Mouse (Mus musculus) urinary bladder, postnatal 4 days (tissue): Measurements from ENCODE around the gene Tgfbr2.
A peak's percentile ranks its signal among the peaks of the same experiment; 100 is the strongest.
"Not testable (repeated sequence)": the region's sequence is repeated elsewhere in the genome, so short reads cannot be mapped to it uniquely, and the experiment has no call there.

Source experiments
- DNase-seq, 2 experiments: peaks; one replicate each; pipeline ENCODE4 v3.0.0; 2021 to 2022; ENCODE audit warnings: low spot score in 2 of 2

Gene Tgfbr2

DNA sequence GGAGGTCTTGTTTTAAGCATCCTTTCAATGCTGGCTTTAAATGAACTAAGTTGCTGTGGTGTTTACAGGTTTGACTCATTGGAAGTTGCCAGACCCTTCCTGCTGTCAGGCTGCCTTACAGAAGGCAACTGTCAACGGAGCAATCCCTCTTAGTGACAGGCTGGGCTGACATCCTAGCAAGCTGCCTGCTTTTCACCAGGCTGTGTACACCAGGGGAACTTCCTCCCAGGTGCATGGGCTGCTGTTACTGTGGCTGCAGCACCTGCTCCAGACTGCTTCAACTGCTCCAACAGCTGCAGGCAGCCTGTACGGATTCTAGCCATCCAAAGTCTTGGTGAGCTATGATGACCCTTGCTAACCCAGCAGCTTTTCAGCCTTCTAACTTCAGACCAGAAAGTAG lies 98.2 kb downstream of the Tgfbr2 start:
- no peak for DNase-seq

DNA sequence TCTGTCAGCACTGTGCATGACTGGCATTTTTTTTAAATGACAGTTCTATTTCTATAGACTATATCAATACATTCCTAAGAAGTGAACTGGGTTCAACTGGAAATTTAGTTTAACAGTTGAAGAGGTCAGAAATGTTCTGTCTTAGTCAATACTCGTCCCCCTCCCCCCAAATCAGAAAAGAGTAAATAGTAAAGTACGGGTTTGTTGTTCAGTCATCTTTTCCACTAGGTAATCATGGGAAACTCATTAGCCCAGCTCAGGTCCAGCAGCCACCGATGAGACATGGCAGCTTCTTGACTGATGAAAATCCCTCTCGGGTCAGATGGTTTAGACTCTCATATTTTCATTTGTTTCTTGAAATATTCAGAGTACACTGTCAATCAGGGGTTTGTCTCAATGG lies 99.0 kb downstream of the Tgfbr2 start:
- no peak for DNase-seq

DNA sequence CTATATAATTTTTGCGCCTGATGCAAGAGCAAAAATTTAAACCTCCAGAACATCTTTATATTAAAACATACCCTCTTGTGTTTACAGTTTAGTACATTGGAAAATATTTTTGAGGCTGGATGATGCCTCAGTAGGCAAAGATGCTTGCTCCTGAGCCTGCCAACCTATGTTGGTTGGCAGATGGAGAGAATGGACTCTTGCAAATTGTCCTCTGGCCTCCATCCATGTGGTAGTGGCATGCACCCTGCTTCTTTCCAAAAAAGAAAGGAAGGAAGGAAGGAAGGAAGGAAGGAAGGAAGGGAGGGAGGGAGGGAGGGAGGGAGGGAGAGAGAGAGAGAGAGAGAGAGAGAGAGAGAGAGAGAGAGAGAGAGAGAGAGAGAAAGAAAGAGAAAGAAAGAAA lies 103.6 kb downstream of the Tgfbr2 start:
- not testable (repeated sequence) for DNase-seq

DNA sequence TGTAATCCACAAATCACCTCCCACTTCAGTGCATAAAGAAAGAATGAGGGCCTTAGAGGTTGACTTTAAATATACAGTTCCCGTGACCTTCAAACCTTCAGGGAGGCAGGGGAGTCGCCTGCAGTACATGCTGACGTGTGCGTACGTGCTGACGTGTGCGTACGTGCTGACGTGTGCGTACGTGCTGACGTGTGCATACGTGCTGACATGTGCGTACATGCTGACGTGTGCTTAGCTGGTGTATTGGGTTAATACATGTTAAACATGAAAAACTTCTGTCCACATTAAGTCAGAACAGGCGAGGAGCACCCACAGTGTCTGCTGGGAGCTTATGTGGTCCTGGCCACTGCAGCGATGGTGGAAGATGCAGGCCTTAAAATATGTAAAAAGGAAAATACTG lies 110.4 kb downstream of the Tgfbr2 start:
- DNase-seq, result no peak

DNA sequence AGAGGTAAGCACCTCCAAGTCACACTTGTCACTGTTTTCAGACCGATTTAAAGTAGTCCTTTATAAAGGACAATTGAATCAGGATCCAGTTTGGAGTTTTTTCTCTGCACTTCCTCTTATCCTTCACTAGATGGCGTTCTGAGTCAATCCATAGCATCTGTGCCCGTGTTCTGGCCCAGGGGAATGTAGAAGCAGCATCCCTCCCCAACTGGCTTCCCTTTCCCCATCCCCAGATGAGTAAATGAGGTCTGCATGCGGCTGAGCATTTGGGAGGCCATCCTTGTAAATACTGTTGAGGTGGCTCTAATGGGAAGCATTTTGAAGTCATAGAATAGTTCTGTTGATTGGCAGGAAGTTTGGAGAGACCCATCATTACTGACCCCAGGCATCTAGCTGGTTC lies 114.5 kb downstream of the Tgfbr2 start:
- DNase-seq, result no peak

DNA sequence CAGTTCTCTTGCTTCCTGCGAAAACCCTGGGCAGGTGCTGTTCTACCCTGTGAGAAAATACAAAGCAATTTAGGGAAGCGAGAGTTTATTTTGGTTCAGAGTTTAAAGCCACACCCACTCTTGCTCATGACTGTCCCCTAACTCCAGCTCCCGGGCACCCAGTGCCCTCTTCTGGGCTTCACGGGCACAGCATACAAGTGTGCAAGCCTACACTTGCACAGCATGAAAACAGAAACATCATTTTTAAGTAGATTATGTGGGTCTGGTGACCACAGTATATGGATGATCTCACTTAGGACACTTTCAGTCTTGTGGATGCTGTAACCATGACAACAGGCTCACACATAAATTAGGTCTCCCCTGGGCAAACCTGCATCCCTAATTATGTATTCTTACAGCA lies 116.0 kb downstream of the Tgfbr2 start:
- no peak for DNase-seq

DNA sequence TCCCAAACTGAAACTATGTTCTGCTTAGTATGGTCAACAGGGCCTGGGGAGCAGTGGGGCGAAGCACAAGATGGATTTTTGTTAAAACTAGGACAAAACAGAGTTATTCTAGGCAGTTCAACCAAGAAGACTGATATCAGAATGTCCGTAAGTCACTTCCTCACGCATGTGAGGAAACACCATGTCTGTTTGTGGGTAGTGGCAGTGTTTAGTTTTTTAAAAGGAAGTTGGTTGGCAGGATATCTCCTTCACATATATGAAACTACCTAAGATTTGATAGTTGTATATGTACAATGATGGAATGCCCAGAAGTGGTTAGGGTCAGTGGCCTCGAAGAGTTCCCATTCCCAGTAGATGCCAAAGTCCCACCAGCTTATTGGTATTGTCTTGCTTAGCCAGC lies 116.7 kb downstream of the Tgfbr2 start:
- DNase-seq, result no peak

DNA sequence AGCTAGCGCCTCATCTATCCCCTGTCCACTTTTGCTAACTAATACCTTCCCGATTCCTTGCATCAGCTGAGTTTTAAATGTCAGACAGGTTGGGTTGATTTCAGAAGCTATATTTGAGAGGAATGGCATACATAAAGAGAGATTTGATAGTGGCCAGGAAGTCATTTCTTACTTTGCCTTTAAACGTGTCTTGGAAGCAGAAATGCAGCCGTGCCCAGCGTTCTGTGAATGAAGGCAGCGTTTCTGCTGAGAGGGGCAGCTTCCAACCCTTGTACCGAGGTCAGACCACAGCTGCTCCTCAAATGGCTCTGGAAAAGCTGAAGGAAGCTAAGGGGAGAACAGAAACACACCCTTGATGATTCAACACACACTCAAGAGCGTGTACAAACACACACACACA lies 121.2 kb downstream of the Tgfbr2 start:
- no peak for DNase-seq

DNA sequence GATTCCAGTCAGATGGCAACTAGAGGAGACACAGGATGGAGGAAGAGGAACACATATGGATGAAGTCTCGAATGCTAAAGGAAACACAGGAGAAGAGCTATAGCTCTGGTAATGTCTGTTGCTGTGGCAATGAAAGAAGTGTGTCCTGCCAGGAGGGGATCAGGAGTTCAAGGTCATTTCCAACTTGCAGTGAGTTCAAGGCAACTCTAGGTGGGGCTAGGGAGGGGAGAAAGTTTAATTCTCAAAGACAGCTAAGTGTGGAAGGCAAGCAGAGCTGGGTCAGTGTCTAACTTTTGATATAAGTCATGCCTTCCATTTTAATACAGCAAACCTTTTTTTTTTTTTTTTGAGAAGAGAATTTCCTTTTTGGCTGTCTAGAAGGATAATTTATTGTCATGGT lies 125.2 kb downstream of the Tgfbr2 start:
- DNase-seq, result no peak

DNA sequence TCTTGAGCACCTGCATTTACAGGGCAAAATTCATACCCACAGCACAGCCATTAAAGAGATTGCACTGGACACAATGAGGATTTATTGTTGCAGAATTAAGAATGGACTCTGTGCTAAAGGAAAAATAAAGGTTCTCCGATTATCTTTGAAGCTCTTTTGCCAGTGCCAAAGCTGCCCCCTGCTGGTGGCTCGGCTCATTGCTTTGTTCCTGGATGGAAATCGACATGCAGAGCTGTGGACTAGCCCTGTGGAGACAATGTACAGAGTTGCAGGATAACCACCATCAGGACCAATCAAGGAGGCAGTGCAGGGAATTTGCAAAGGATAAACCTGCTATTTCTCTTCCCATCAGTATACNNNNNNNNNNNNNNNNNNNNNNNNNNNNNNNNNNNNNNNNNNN lies 133.4 kb downstream of the Tgfbr2 start:
- DNase-seq, result peak; percentile 67 to 88

DNA sequence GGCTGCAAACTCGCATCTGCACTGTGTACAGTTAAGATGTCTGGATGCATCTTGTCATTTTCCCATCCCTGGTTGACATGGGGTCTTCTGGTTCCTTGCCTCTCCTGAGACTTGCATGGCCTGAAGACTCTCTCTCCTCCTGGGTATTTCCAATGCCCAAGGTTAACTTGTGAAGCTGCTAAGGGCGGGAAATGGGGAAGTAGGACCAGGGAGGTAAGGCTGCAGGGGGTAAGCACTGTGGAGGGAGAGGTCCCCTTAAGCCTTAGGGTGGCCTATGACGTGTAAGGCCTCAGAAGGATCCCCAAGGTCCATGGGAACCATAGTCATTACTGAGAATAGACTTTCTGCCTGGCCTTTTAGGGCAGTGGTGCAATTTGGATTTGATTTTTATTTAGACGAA lies 133.8 kb downstream of the Tgfbr2 start:
- no peak for DNase-seq

DNA sequence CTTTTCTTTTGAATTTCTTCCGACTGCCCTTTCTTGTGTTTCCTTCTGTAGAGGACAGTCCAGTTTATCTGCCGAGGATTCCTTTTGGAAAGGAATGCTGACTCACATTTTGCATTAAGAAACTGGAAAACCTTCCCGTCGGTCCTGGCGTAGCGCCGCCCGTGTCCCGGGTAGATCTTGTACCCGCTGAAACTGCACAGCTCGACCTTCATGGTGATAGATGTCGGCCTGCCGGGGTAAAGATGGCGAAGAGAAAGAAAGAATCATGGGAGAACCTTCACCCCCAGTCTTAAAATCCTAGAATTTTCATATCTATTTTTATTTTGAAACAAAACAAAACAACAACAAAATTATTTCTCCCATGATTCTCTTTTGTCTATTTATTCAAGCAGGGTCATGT lies 134.3 kb downstream of the Tgfbr2 start:
- DNase-seq, result not testable (repeated sequence)

DNA sequence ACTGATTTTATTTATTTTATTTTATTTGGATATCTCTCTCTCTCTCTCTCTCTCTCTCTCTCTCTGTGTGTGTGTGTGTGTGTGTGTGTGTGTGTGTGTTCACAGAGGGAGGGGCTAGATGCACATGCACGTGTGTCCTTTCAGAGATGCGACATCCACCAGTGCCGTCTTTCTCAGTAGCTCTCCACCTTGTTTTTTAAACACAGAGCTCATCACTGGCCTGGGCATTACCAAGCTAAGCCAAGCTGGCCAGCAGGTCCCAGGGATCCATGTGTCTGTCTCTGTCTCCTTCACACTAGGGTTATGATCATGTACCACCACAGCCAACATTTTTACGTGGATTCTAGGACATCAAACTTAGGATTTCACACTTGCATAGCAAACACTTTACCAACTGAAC lies 135.2 kb downstream of the Tgfbr2 start:
- no peak for DNase-seq

DNA sequence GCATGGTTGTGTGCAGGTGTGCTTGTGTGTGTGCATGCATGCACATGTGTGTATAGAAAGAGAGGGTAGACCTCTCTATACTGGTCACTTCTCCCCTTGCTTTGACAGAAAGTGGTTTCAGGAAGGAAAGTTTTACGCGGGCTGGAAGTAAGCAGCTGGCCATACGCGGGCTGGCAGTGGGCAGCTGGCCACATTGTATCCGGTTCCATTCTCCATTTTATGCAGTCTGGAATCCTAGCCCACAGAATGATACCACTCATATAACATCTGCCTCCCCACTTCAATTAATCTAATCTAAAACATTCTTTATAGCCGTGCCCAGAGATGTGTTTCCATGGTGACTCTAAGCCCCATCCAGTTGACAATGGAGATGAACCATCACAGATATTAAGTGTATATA lies 136.9 kb downstream of the Tgfbr2 start:
- DNase-seq, result no peak
